Mouse (Mus musculus): ENCODE data around the gene Tie1. TPM values are rescaled to one million over a fixed set of nuclear protein-coding genes. Genes with fewer than 3 reads are reported as not detected.
"Not testable (repeated sequence)": the region's sequence is repeated elsewhere in the genome, so short reads cannot be mapped to it uniquely, and the experiment has no call there.

Tie1 gene
- polyA plus RNA-seq, 1 experiment from 2014 or later = 17.7 TPM

GRCm38 (mm10) chr4:118518208-118518607, 28.3 kb upstream of the Tie1 start:
- H3K4me3 ChIP-seq = no peak overlapping the region
- H3K4me1 ChIP-seq (replicated peaks) = peaks cover 12% of the 10 kb centered on the region
- 66% methylated on average over 5 of the region's 5 CpGs for WGBS
- no peaks in the 10 kb centered on the region for H3K9me3 ChIP-seq
- H3K27ac ChIP-seq = no peak overlapping the region
- H3K27me3 ChIP-seq = 0 out of 2 replicates have a peak, but pooled peaks cover 9% of the 10 kb centered on the region
- H3K4me2 ChIP-seq = no peak overlapping the region
- H3K36me3 ChIP-seq = no peaks in the 10 kb centered on the region
- no peak overlapping the region for H3K9ac ChIP-seq
- ATAC-seq (ENCODE audit: low FRiP score) = no peak

GRCm38 (mm10) chr4:118517497-118518146, 27.8 kb upstream of the Tie1 start:
- Histone ChIP-seq H3K27ac (no peak overlapping the region), H3K4me2 (peak overlapping the region; percentile 25)
- 29% methylated on average over 16 of the region's 16 CpGs for WGBS

GRCm38 (mm10) chr4:118516699-118517496, 27.0 kb upstream of the Tie1 start:
- H3K27me3 ChIP-seq = 0 out of 2 replicates have a peak, but pooled peaks cover 7% of the 10 kb centered on the region
- no peaks in the 10 kb centered on the region for H3K36me3 ChIP-seq
- WGBS = 29% methylated on average over 20 of the region's 20 CpGs
- ATAC-seq (ENCODE audit: low FRiP score) = no peak; the same call in 1 of the 2 replicates
- H3K4me2 ChIP-seq = peak overlapping the region; percentile 25
- H3K27ac ChIP-seq = no peak overlapping the region
- H3K9me3 ChIP-seq = no peaks in the 10 kb centered on the region
- no peak overlapping the region for H3K4me3 ChIP-seq
- H3K9ac ChIP-seq = 0 out of 2 replicates have a peak overlapping the region, but pooled peaks have one; percentile 31
- peaks cover 12% of the 10 kb centered on the region for H3K4me1 ChIP-seq (replicated peaks)

More at GRCm38 (mm10) chr4:118517497-118518146, 27.8 kb upstream of the Tie1 start:
- Histone ChIP-seq H3K27me3 (0 out of 2 replicates have a peak, but pooled peaks cover 9% of the 10 kb centered on the region), H3K9ac (0 out of 2 replicates have a peak overlapping the region, but pooled peaks have one; percentile 31), H3K4me1 (replicated peaks) (peaks cover 12% of the 10 kb centered on the region), H3K4me3 (no peak overlapping the region), H3K36me3 (no peaks in the 10 kb centered on the region), H3K9me3 (no peaks in the 10 kb centered on the region)
- 0 out of 2 replicates have a peak, but pooled peaks have one; percentile 32 for ATAC-seq (ENCODE audit: low FRiP score)

- Histone ChIP-seq H3K36me3 (no peaks in the 10 kb centered on the region), H3K27ac (no peak overlapping the region), H3K9ac (no peak overlapping the region), H3K4me3 (no peak overlapping the region), H3K4me2 (no peak overlapping the region), H3K27me3 (no peaks in the 10 kb centered on the region), H3K9me3 (no peaks in the 10 kb centered on the region), H3K4me1 (replicated peaks) (0 out of 2 replicates have a peak, but pooled peaks cover 3% of the 10 kb centered on the region)
- no peak for ATAC-seq (ENCODE audit: low FRiP score)
- WGBS = 13% methylated on average over 6 of the region's 6 CpGs
These were observed 19.2 kb upstream of the Tie1 start for GRCm38 (mm10) chr4:118509050-118509449.

- H3K9ac ChIP-seq; H3K4me1 ChIP-seq (replicated peaks); H3K9me3 ChIP-seq; H3K4me2 ChIP-seq; H3K27ac ChIP-seq; H3K4me3 ChIP-seq; H3K36me3 ChIP-seq; H3K27me3 ChIP-seq; ATAC-seq (ENCODE audit: low FRiP score): not testable (repeated sequence)
- 96% methylated on average over 1 of the region's 1 CpGs for WGBS
These were observed 17.3 kb upstream of the Tie1 start for GRCm38 (mm10) chr4:118507171-118507570.

GRCm38 (mm10) chr4:118505551-118505950, 15.7 kb upstream of the Tie1 start:
- no peak overlapping the region for H3K9ac ChIP-seq
- no peaks in the 10 kb centered on the region for H3K9me3 ChIP-seq
- WGBS = 91% methylated on average over 3 of the region's 3 CpGs
- H3K36me3 ChIP-seq = no peaks in the 10 kb centered on the region
- no peak overlapping the region for H3K27ac ChIP-seq
- H3K4me3 ChIP-seq = no peak overlapping the region
- no peak overlapping the region for H3K4me2 ChIP-seq
- no peaks in the 10 kb centered on the region for H3K4me1 ChIP-seq (replicated peaks)
- ATAC-seq (ENCODE audit: low FRiP score) = no peak
- H3K27me3 ChIP-seq = no peaks in the 10 kb centered on the region

GRCm38 (mm10) chr4:118500792-118501191, 10.9 kb upstream of the Tie1 start:
- Histone ChIP-seq H3K4me1 (replicated peaks) (no peaks in the 10 kb centered on the region), H3K4me3 (no peak overlapping the region), H3K36me3 (no peaks in the 10 kb centered on the region), H3K9ac (no peak overlapping the region), H3K27me3 (no peaks in the 10 kb centered on the region), H3K9me3 (no peaks in the 10 kb centered on the region), H3K4me2 (no peak overlapping the region), H3K27ac (no peak overlapping the region)
- ATAC-seq (ENCODE audit: low FRiP score) = no peak
- 60% methylated on average over 9 of the region's 9 CpGs for WGBS

- Histone ChIP-seq H3K27me3 (no peaks in the 10 kb centered on the region), H3K4me3 (no peak overlapping the region), H3K4me2 (no peak overlapping the region), H3K36me3 (no peaks in the 10 kb centered on the region), H3K9ac (no peak overlapping the region), H3K9me3 (no peaks in the 10 kb centered on the region), H3K4me1 (replicated peaks) (no peaks in the 10 kb centered on the region), H3K27ac (no peak overlapping the region)
- WGBS = 48% methylated on average over 6 of the region's 6 CpGs
- no peak for ATAC-seq (ENCODE audit: low FRiP score)
These were observed 10.4 kb upstream of the Tie1 start for GRCm38 (mm10) chr4:118500171-118500724.

- H3K4me1 ChIP-seq (replicated peaks) = no peaks in the 10 kb centered on the region
- no peak overlapping the region for H3K27ac ChIP-seq
- no peaks in the 10 kb centered on the region for H3K9me3 ChIP-seq
- WGBS = 93% methylated on average over 10 of the region's 10 CpGs
- no peaks in the 10 kb centered on the region for H3K27me3 ChIP-seq
- no peak overlapping the region for H3K9ac ChIP-seq
- no peak for ATAC-seq (ENCODE audit: low FRiP score)
- no peak overlapping the region for H3K4me2 ChIP-seq
- no peak overlapping the region for H3K4me3 ChIP-seq
- no peaks in the 10 kb centered on the region for H3K36me3 ChIP-seq
These were observed 600 bp upstream of the Tie1 start for GRCm38 (mm10) chr4:118490461-118490860.

- WGBS = 37% methylated on average over 15 of the region's 15 CpGs
- no peak overlapping the region for H3K27ac ChIP-seq
- no peaks in the 10 kb centered on the region for H3K36me3 ChIP-seq
- no peaks in the 10 kb centered on the region for H3K27me3 ChIP-seq
- 0 out of 2 replicates have a peak overlapping the region, but pooled peaks have one; percentile 5 for H3K9ac ChIP-seq
- H3K9me3 ChIP-seq = no peaks in the 10 kb centered on the region
- ATAC-seq (ENCODE audit: low FRiP score) = no peak
- H3K4me2 ChIP-seq = no peak overlapping the region
- H3K4me1 ChIP-seq (replicated peaks) = peaks cover 9% of the 10 kb centered on the region
- no peak overlapping the region for H3K4me3 ChIP-seq
These were observed 12.9 kb downstream of the Tie1 start for GRCm38 (mm10) chr4:118476773-118477530.

GRCm38 (mm10) chr4:118472687-118473086, 17.2 kb downstream of the Tie1 start:
- Histone ChIP-seq H3K9ac (no peak overlapping the region), H3K9me3 (no peaks in the 10 kb centered on the region), H3K4me1 (replicated peaks) (peaks cover 9% of the 10 kb centered on the region), H3K27me3 (no peaks in the 10 kb centered on the region), H3K36me3 (no peaks in the 10 kb centered on the region), H3K4me3 (no peak overlapping the region), H3K27ac (no peak overlapping the region), H3K4me2 (no peak overlapping the region)
- WGBS = 94% methylated on average over 11 of the region's 11 CpGs
- no peak for ATAC-seq (ENCODE audit: low FRiP score)

GRCm38 (mm10) chr4:118471281-118471680, 18.6 kb downstream of the Tie1 start:
- Histone ChIP-seq H3K4me1 (replicated peaks) (no peaks in the 10 kb centered on the region), H3K4me2 (no peak overlapping the region), H3K9ac (no peak overlapping the region), H3K4me3 (no peak overlapping the region), H3K27ac (no peak overlapping the region), H3K36me3 (no peaks in the 10 kb centered on the region), H3K9me3 (no peaks in the 10 kb centered on the region), H3K27me3 (no peaks in the 10 kb centered on the region)
- no peak for ATAC-seq (ENCODE audit: low FRiP score)
- 82% methylated on average over 6 of the region's 6 CpGs for WGBS
